Mouse (Mus musculus) kidney, postnatal 4 days (tissue): Measurements from ENCODE around the gene P2rx4.

Experiments
- DNase-seq, 2 experiments: peaks; one replicate each; pipeline ENCODE4 v3.0.0; 2021; ENCODE audit warnings: mixed read lengths in 2 of 2

The P2rx4 gene

DNA sequence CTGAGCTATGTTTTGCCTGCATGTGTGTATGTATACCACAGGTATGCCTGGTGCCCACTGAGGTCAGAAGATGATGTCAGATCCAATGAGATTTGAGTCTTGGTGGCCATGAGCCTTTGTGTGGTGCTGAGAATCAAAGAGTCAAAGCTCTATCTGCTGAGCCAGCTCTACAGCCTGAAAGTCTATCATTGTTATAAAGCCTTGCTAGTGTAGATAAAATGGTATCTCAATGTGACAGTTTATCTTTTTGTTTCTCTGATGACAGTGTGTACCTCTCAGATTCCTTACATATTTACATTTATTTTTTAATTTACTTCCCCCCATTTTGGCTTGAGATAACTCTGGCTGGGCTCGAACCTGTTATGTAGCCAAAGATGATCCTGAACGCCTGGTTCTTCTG lies 3.8 kb upstream of the P2rx4 start:
- DNase-seq = no peak

DNA sequence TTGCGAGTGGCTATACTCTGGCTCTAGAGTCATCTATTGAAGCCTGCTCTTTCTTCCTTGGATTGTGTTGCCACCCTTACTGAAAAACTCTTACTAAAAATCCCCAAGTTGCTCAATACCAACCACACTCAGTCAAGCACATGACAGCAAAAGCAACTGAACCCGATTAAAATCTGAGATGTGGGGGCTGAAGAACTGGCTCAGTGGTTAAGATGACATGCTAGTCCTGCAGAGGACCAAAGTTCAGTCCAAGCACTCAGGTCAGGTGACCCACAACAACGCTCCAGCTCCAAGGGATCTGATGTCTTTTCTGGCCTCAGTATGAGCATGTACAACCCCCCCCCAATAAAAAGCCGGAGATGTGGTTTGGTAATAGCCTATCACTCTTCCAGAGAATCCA lies 2.8 kb upstream of the P2rx4 start:
- no peak for DNase-seq

DNA sequence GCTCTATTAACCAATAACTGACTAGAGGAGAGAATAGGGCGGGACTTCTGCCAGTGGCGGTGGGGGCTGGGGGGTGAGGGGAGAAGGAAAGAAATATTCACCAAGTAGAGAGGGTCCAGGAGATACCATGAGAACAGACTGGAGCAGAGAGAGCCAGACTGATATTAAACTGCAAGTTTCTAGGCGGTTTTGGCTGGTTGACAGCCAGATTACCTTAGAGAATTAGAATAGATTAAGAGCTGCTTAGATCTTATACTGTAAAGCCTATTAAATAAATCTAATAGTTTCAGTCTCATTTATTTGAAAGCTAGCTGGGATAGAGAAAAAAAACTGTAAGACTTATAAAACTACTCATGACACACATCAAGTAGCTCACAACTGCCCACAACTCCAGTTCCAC lies 2.2 kb upstream of the P2rx4 start:
- no peak for DNase-seq

DNA sequence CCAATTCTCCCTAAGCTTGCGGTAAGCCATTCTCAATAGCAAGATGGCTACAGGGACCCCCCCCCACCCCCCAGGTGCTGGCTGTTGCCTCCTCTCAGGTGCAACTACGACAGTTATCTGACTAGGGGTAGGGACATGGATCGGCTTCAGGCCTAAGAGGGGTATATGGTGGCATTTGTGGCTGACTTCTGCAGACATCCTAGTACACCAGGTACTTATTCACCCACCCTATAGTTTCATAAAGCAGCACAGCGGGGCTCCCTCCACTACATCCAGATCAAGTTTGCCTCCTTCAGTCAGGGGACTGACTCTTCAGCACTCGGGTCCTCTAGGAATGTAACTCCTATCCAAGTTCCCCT lies 448 bp upstream of the P2rx4 start:
- no peak for DNase-seq

DNA sequence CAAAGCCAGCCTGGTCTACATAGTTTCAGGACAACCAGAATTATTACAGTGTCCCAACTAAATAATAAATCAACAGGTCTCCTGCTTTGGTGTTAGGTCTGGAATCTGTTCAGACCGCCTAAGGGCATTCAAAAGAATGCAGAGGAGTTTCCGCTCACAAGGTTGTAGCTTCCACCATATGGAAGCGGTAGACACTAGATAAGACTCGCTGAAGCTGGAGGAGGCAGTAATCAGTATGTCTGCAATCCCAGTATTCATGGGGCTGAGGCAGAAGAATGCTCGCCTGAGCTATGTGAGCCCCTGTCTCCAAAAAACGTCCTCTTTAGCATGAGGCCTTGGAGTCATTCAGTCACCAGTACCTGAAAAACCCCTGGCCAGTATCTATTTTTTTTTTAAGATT lies 1.5 kb downstream of the P2rx4 start:
- no peak for DNase-seq

DNA sequence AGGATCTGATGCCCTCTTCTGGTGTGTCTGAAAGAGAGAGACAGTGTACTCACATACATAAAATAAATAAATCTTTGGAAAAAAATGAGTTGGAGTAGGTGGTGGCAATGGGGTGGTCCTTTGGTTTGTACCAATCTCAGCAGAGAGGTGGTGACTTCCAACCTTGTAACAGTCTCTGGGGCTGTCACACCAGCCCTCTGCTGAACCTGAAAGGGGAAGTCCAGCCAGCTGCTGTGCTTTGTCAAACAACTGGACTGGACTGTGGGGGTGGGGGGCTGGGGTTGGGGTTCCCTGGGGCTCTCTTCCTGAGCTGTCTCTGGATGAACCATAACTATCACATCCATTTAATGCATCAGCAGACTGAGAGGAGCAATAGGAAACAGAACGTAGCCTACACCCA lies 8.4 kb downstream of the P2rx4 start:
- no peak for DNase-seq

DNA sequence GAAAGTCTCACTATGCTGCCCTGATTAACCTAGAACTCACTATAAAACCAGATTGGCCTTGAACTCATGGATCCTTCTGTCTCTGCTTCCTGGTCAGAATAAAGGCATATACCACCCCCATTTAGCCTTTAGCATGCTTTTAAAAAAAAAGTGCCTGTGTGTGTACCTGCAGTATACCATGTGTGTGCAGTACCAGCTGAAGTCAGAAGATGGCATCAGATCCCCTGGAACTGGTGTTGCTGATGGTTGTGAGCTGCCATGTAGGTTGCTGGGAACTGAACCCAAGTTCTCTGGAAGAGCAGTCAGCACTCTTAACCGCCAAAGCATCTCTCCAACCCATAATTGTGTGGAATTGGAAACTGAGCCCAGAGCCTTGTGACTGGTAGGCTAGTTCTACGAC lies 9.4 kb downstream of the P2rx4 start:
- DNase-seq = no peak

DNA sequence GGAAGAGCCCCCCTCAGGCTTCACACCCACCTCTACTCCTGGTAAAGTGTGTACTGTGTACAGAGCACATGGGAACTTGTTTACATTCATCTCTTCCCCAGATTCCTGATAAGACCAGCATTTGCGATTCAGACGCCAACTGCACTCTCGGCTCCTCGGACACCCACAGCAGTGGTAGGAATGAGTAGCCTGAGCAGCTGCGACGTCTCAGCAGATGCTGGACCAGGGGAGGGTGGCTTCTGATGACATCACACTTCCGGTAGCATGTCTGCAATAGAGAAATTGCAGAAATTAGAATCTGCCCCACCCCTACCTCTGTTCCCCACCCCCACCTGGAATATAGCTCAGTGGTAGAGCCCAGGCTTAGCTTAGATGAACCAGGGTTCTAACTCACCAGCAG lies 11.1 kb downstream of the P2rx4 start:
- peak; percentile 58 to 67 for DNase-seq

DNA sequence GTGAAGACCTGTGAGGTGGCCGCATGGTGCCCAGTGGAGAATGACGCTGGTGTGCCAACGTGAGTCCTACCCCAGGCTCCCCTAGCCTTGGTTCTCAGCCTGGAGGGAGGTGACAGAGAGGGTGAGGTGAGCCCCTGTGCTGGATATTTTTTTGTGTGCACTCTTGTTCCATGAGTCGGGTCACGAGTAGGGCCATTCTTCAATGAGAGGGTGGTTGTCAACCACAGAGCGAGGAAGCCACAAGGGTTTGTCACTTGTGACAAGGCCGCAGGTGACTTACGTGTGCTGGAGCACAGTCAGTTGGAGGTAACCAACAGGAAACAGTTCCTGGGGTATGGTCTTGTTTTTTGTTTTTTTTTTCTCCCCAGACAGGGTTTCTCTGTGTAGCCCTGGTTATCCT lies 11.8 kb downstream of the P2rx4 start:
- no peak for DNase-seq

DNA sequence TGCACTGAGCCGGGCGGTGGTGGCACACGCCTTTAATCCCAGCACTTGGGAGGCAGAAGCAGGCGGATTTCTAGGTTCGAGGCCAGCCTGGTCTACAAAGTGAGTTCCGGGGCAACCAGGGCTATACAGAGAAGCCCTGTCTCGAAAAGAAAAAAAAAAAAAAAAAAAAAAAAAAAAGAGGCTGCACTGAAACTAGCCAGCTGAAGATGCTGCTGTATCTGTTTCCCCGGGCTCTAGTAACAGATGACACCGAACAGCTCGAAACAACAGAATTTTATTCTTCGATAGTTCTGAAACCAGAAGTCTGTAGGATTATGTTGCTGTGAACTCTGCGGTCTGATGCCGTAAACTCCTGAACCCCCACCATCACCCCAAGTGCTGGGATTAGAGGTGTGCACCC lies 18.1 kb downstream of the P2rx4 start:
- DNase-seq = no peak

DNA sequence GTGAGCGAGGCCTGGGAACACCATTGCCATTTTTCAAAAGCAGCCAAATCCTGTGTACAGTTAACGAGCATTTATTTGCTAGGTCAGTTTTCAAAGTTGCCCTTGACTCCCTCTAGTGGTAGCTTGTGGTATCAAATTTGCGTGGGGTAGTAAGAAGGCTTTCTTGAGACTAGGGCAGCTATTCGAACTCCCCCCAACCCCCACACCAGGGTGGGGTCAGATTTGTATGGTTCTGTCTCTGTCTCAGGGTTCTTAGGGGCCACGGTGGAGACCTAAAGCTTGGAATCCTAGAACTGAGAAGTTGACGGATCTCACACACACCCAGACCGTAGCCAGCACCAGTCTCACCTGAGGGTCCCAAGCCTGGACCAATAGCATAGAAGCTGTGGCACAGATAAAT lies 18.7 kb downstream of the P2rx4 start:
- DNase-seq = peak; percentile 60 to 72

DNA sequence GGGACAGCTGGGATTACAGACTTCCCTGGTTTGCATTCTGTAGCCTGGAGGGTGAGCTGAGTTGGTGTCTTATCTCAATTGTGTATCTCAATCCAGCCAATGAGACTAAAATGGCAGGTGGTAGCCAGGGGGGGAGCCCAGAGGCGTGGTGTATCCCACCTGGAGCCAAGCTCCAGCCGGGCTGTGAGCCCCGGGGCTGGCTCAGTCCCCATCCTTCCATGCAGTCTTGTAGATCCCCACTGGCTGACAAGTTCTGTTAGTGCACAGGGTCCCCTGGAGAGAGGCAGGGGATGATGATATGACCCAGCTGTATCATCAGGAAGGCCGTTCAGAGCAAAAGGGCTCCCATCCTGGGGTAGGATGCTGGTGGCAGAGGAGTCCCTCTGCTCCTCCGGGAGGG lies 19.3 kb downstream of the P2rx4 start:
- no peak for DNase-seq

DNA sequence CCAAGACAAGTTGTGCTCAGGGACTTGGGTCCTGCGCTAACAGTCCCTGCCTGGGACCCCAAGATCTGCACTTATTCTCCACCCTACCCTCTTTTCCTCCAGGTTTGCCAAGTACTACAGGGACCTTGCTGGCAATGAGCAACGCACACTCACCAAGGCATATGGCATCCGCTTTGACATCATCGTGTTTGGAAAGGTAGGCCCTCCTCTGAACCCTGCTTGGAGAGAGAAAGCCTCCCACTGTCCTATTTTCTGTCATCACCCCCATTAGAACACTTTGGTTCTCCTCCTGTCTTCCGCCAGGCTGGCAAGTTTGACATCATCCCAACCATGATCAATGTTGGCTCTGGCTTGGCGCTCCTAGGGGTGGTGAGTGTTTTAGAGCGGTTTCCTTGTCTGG lies 19.8 kb downstream of the P2rx4 start:
- no peak for DNase-seq

DNA sequence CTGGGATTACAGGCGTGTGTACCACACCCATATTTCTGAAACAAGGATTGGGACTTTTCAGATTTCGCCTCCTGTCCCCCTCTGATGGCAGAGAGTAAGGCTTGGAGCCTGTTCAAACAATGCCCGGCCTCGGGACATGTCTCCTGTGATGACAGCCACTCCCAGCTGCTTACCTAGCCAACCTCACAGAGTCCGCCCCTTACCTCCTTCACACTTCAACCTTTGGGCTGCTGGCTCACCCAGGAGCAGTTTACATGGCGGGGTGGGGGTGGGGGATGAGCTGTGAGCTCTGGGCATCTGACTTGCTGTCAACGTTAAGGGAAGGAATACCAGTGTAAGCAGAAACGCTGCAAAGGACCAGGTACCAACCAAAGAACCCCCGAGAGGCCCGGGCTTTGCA lies 23.4 kb downstream of the P2rx4 start:
- no peak for DNase-seq

DNA sequence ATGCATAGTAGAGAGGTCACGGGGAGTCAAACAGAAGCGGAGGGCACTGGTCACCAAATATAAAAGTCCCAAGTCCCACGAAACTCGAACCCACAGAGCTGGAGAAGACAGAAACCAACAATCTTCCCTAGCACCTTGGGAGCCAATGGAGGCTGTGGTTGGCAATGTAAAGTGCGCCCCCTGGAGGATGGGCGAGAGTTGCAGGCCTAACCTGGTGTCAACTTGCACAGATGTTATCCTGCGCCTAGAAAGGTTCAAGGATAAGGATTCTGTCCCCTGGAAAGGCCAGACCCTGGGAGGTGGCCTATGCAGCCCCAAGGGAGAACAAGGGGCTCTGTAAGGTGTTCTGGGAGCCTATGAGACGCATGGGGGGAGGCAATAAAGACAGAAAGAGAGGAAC lies 24.0 kb downstream of the P2rx4 start:
- peak; percentile 74 to 78 for DNase-seq

DNA sequence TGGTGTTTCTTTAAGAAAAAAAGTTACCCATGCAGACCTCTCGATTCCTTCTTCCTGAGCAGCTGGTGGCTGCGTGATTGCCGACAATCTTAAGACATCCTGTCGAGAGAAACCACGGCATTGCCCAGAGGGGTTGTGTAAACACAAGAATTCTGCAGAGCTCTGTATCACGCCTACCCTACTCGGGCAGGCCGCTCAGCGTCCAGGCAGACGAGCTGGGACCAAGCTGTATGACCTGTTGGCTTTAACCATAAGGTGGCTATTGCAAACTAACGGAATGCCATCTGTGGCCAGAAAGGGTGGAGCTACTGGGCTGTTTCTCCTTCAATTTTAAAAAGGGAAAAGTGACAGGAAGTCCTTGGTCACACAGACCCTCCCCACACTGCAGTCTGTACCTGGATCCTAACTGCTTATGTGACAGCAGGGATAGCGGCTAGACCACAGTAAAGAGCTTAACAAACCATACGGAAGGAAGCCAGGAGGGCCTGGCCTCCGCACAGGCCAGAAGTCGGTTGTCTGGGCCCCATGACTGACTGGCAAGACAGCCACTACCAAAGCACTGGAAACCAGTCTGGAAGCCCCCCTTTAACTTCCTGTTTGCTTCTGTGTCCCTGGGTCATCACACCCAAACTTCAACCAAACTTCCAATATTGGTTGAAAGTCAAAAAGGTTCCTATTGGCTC lies 24.8 kb downstream of the P2rx4 start:
- DNase-seq = peak; percentile 49 to 63

DNA sequence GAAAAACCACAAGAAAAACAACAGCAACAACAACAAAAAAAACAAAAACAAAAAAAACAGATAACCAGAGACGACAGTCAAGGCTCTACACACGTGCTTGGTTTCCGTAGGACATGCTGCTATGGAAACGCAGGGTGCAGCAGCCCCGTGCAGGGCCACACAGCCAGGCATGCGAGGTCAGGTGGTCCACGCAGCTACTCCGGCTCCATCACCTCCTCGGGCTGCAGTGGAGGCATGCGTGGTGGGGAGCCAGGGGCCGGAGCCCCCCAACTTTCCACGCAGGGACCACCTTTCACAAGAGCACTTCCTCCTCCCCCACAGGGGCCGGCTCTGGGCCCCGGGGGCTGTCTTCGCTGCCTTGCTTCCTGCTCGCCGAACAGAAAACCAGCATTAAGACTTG lies 26.5 kb downstream of the P2rx4 start:
- peak in 1 of 2 experiments; percentile 27 for DNase-seq

DNA sequence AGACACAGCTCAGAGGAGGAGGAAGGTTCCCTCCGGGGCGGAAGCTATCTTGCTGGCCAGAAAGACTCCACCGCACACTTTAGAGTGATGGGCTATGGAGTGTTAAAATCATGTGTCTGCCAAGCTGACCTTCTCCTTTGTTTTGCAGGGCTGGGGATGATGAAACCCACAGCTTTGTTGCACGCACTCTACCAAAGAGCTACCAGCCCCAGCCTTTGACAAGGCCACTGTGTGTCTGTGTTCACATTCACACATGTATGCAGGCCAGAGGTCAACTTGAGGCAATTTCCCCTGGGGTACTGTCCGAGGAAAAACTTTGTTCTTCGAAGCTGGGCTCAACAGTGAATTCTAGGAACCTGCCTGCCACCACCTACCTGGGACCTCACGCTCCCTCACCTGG lies 28.5 kb downstream of the P2rx4 start:
- no peak for DNase-seq

DNA sequence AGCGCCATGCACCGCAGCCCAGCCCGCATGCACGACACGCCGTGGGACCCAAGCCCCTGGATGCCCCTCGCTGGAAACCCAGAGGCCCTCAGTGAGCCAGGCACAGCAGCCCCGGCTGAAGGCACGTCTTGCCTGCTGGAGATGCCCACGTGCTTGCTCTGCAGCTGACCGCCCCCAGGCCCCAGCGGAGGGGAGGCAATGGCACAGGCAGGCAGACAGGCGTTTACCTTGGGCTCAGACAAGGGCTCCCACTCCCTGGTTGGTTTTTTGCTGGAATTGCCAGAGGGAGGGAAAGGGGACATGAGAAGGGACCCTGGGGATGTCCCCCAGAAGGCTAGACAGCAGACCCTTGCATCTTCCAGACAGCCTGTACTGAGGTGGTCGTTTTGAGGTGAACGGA lies 29.4 kb downstream of the P2rx4 start:
- DNase-seq = peak; percentile 27 to 43

DNA sequence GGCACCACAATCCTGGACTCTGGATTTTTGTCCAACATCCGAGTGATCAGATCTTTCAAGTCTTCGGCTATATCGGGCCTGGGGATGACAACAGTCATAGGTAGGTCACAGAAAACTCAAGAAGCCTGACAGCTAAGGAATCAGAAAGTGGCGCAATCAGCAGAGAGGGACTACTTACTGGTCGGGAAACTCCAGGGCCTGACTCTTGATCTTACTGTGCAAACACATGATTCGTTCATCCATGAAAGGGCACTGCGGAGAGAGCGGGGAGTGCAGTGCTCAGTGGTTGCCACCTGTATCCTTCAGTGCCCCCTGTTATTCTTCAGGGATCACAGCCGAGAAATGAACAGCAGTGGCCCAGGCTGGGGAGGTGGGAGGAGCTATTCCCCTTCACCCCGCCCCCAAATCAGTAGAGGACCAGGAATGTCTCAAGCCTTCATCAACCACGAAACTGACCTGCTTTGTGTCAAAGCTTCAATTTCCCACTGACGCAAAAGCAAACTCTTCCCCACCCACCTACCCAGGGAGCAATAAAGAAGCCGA lies 36.6 kb downstream of the P2rx4 start:
- DNase-seq = peak in 1 of 2 experiments; percentile 39

DNA sequence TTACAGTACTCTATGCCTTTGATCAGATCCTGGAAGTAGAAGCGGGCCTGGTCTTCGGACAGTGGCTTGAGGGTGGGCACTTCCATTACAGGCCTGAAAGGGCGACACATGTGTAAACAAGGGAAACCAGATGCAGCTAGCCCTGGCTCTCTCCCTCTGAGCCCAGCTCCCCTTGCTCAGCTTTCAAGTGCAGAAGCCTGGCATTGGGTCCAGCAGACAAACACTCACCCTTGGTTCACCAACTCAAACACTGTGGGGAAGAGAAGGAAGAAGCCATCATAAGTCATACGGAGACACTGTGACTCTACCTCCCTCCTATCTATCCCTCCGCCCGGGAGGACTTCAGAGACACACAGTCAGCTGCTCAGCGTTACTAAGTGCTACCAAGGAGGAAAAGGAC lies 40.6 kb downstream of the P2rx4 start:
- DNase-seq = no peak

DNA sequence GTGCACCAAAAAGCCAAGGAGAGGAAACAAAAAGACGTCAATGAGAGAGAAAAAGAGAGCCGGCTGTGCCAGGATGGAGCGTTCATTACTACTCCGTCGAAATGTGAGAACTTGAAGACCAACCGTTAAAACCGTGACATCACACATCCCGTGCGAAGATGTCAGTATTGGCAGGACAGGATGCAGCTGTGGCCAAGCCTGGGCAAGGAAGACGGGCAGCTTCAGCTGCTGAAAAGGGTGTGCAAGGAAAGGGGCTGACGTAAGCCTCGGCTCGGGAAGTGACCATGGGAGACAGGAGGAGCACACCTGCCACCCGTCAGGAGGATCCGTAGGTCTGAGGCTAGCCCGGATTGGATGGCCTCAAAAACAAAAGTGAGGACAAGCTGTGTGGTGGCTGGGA lies 47.1 kb downstream of the P2rx4 start:
- no peak for DNase-seq

DNA sequence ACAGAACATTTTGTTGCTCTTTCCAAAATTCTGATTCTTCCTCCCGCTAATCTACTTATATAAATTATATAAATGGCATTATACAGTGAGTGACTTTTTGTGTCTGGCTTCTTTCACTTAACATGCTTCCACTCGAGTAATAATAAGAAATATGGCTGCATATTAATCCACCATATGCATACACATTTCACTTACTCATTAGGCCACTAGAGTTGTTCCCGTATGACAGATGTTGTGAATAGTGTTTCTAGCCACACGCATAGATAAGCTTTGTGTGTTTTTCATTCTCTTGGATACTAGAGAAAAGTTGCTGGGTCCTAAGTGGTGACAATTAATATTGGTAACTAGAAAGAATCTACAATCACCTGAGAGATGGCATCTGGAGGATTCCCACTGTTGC lies 48.3 kb downstream of the P2rx4 start:
- no peak for DNase-seq

DNA sequence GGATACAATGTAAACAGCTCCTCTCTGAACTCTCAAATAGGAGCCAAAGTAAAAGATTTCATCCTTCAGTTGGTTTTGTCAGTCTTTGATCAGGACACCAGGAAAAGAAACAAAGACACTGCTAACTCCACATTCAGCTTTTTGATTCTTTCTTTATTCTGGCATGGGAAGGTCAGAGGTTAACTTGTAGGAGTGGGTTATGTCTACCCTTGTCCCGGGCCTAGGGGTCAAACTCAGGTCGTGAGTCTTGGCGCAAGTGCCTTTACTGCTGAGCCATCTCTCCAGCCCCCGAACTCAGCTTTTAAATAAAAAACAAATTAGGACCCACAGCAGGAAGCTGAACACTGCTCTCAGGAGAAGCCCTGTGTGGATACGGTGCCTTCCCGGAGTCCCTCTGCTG lies 48.8 kb downstream of the P2rx4 start:
- DNase-seq = no peak

DNA sequence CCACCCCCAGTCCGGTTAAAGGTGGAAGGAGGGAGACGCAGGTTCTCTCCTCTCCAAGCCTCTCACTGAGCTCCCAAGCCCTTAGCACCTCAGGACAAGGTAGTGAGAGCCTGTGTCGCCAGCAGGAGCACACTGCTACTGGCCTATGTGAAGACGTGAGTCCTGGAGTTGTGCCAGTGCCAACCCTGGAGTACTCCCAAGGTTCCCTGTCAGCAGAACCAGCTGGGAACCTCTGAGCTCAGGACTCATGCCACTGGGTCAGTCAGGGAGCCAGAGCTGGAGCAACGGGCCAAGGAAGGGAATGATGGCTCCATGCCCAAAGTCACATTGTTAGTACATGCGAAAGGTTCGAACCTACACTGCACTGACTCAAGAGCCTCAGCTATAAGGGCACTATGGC lies 49.3 kb downstream of the P2rx4 start:
- no peak for DNase-seq
